Mouse (Mus musculus): ENCODE results near the gene Cygb. TPM values are rescaled to one million over a fixed set of nuclear protein-coding genes. Genes with fewer than 3 reads are reported as not detected.

The Cygb gene
- polyA plus RNA-seq (2015; fragmentation: Nextera tagmentation; extraction: Ambion mirVana): 35.2 and 37.5 TPM in 2 replicates

DNA sequence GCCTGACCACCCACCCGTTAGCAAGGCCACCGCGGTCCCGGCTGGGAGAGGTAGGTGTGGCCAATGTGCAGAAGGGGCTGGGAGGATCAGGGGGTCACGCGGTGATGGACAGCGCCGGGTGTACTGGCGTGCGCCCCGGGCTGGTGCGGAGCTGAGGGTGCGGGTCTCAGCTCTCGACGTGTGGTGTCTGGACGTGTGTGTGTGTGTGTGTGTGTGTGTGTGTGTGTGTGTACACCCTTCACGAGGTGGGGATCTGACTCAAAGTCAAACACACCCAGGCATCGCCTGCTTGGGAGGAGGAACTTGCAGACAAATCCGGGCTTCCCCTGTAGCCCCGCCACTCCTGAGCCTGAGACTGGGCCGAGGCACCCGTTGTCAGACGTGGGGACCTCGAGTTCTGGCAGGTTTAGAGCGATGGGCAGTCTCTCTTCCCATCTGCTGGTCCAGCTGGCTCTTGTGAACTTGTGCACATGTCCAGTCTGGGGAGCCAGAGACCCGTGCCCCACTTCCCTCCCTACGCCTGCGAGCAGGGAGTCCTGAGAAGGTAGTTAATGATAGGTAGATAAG lies at the start of gene Cygb:
Gene Cygb, minus strand, starts transcription at position 59 of the 567 bp plus-strand sequence.
- Histone ChIP-seq H3K4me2 (ENCODE audit: low read length) (peak within 1 kb of the TSS; percentile 75), H3K9me3 (replicated peaks; ENCODE audit: low read length) (no peaks in the 10 kb centered on the region), H3K27ac (no peak within 1 kb of the TSS), H3K27me3 (ENCODE audit: insufficient read depth, low read length) (peaks cover 6% of the 10 kb centered on the region; the same call in 1 of the 2 replicates), H3K4me3 (replicated peaks; ENCODE audit: low read depth, low read length) (peak within 1 kb of the TSS; percentile 45), H3K9ac (ENCODE audit: low read depth, low read length) (peak within 1 kb of the TSS; percentile 58), H3K36me3 (ENCODE audit: insufficient read depth, low read length) (no peaks in the 10 kb centered on the region), H3K4me1 (replicated peaks; ENCODE audit: insufficient read depth, low read length) (peaks cover 15% of the 10 kb centered on the region)
- no peak for TF ChIP-seq CTCF (IDR thresholded peaks at IDR 0.05; ENCODE audit: low read depth)
- ATAC-seq (replicated peaks; ENCODE audit: low FRiP score, low read depth) (no peak), DNase-seq (ENCODE audit: low spot score) (peak; percentile 53)
- WGBS: 6% methylated on average over 28 of the region's 28 CpGs

DNA sequence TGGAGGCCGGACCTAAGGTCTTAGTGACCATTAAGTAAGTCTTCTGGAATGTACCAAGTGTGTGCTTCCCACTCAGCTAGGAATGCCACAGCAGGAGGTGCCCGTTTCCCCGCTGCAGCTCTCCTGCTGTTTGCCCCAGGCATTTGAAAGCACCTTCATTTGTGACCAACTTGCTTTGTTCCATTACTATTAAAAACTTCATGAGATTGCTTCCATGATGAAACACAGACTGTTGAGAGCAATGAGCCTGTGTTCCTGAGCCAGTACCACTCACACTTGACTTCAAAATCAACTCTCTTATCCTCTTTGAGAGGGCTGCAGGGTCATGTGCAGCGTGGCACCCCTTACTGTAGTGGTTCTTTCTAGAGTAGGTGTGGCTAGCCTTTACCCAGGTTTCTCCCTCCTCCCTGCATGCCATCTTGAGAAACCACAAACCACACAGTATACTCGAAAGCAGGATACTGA lies 47.3 kb upstream of the Cygb start:
- no peak overlapping the region; the same call in 1 of the 2 replicates for H3K27ac ChIP-seq
- peak; percentile 59; the same call in 1 of the 2 replicates for ATAC-seq (replicated peaks; ENCODE audit: low FRiP score, low read depth)
- 35% methylated on average over 5 of the region's 5 CpGs for WGBS

DNA sequence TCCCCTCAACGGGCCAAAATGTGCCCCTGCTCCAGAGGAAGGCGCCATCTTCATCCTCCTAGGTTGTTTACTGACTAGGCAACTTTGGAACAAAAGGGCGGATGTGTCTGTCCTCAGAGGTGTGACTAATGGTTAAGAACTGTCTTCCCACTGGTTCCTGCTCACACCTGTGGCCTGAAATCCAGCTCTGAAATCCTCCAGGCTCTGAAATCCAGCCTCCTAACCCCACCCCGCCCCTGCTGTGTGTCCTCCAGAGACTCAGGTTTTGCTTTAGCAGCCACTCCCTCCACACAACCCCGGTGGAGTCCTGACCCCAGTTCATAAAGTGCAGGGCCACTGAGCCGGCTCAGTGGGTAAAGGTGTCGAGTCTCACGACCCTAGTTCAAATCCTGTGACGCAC lies 43.4 kb upstream of the Cygb start:
- Histone ChIP-seq H3K4me3 (replicated peaks; ENCODE audit: low read depth, low read length) (no peak overlapping the region), H3K27ac (no peak overlapping the region)
- WGBS: 39% methylated on average over 9 of the region's 9 CpGs

More for the DNA sequence above, 47.3 kb upstream of the Cygb start:
- Histone ChIP-seq H3K4me3 (replicated peaks; ENCODE audit: low read depth, low read length) (no peak overlapping the region), H3K27me3 (ENCODE audit: insufficient read depth, low read length) (no peaks in the 10 kb centered on the region), H3K4me2 (ENCODE audit: low read length) (no peak overlapping the region), H3K9ac (ENCODE audit: low read depth, low read length) (no peak overlapping the region), H3K9me3 (replicated peaks; ENCODE audit: low read length) (no peaks in the 10 kb centered on the region), H3K36me3 (ENCODE audit: insufficient read depth, low read length) (no peaks in the 10 kb centered on the region), H3K4me1 (replicated peaks; ENCODE audit: insufficient read depth, low read length) (no peaks in the 10 kb centered on the region)
- no peak for DNase-seq (ENCODE audit: low spot score)
- no peak for TF ChIP-seq CTCF (IDR thresholded peaks at IDR 0.05; ENCODE audit: low read depth)

DNA sequence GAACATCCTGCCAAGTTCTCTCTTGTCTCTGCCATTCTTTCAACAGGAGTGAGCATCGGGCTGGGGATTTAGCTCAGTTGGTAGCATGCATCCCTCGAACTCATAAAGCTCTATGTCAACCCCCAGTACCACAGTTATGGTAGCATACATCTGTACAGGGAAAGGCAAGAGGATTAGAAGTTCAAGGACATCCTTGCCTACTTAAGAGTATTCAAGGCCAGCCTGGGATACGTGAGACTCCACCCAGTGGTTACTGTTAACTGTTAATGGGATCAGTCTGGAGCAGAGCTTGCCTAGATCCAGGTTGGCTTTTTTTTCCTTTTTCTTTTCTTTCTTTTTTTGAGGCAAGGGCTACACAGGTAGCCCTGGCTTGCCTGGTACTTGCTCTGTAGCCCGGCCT lies 42.3 kb upstream of the Cygb start:
- no peaks in the 10 kb centered on the region for H3K9me3 ChIP-seq (replicated peaks; ENCODE audit: low read length)
- H3K4me3 ChIP-seq (replicated peaks; ENCODE audit: low read depth, low read length): no peak overlapping the region
- no peaks in the 10 kb centered on the region for H3K27me3 ChIP-seq (ENCODE audit: insufficient read depth, low read length)
- no peak for DNase-seq (ENCODE audit: low spot score)
- no peak for ATAC-seq (replicated peaks; ENCODE audit: low FRiP score, low read depth)
- H3K9ac ChIP-seq (ENCODE audit: low read depth, low read length): no peak overlapping the region
- no peaks in the 10 kb centered on the region for H3K36me3 ChIP-seq (ENCODE audit: insufficient read depth, low read length)
- no peak overlapping the region for H3K4me2 ChIP-seq (ENCODE audit: low read length)
- no peak for TF ChIP-seq CTCF (IDR thresholded peaks at IDR 0.05; ENCODE audit: low read depth)
- 82% methylated on average over 4 of the region's 4 CpGs for WGBS
- H3K27ac ChIP-seq: no peak overlapping the region
- H3K4me1 ChIP-seq (replicated peaks; ENCODE audit: insufficient read depth, low read length): peaks cover 3% of the 10 kb centered on the region; the same call in 1 of the 2 replicates

More for the DNA sequence above, 43.4 kb upstream of the Cygb start:
- Histone ChIP-seq H3K27me3 (ENCODE audit: insufficient read depth, low read length) (no peaks in the 10 kb centered on the region), H3K4me2 (ENCODE audit: low read length) (no peak overlapping the region), H3K4me1 (replicated peaks; ENCODE audit: insufficient read depth, low read length) (peaks cover 3% of the 10 kb centered on the region; the same call in 1 of the 2 replicates), H3K36me3 (ENCODE audit: insufficient read depth, low read length) (no peaks in the 10 kb centered on the region), H3K9me3 (replicated peaks; ENCODE audit: low read length) (no peaks in the 10 kb centered on the region), H3K9ac (ENCODE audit: low read depth, low read length) (no peak overlapping the region)
- ATAC-seq (replicated peaks; ENCODE audit: low FRiP score, low read depth): no peak
- no peak for TF ChIP-seq CTCF (IDR thresholded peaks at IDR 0.05; ENCODE audit: low read depth)
- DNase-seq (ENCODE audit: low spot score): no peak

DNA sequence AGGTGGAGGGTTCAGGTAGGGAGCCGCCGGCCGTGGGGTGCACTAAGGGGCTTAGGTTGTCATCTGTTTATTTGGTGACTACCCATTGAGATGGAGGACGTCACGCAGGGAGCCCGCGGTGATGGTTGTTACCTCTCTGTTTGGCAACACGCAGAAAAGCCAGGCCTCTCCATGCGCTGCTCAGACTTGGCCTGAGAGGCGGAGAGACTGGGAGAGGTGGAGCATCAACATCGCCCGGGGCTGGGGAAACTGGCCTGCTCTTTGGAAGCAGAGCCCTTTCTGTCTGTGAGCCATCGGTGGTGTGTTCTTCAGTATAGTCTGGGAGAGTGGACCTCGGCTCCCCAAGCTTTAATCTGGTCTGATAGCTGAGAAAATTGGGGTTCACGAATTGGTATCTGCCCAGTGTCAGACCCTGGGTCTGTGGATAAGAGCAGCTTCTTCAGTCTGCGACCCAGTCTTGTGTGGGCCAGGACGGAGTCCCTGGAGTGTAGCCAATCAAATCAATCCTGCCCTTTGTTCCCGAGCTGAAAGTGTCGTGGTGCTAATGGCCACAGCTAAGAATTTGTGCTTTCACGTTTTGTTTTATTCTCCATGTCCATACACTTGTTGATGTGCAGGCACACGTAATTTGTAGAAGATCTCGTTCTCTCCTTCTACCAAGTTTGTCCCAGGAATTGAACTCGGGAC lies 41.2 kb upstream of the Cygb start:
- Histone ChIP-seq H3K4me2 (ENCODE audit: low read length) (peak overlapping the region; percentile 76), H3K36me3 (ENCODE audit: insufficient read depth, low read length) (no peaks in the 10 kb centered on the region), H3K4me3 (replicated peaks; ENCODE audit: low read depth, low read length) (no peak overlapping the region), H3K27me3 (ENCODE audit: insufficient read depth, low read length) (no peaks in the 10 kb centered on the region), H3K9ac (ENCODE audit: low read depth, low read length) (peak overlapping the region; percentile 69; the same call in 1 of the 2 replicates), H3K27ac (no peak overlapping the region), H3K9me3 (replicated peaks; ENCODE audit: low read length) (no peaks in the 10 kb centered on the region), H3K4me1 (replicated peaks; ENCODE audit: insufficient read depth, low read length) (peaks cover 3% of the 10 kb centered on the region; the same call in 1 of the 2 replicates)
- TF ChIP-seq CTCF (IDR thresholded peaks at IDR 0.05; ENCODE audit: low read depth): no peak
- DNase-seq (ENCODE audit: low spot score) (no peak), ATAC-seq (replicated peaks; ENCODE audit: low FRiP score, low read depth) (no peak)
- WGBS: 34% methylated on average over 23 of the region's 23 CpGs
